9 mouse cellular contexts compared by ENCODE assay signal in genomic region chr11:75054184-75054877, GRCm38 (mm10).
DNase-seq lines count a peak whose midpoint lies in the region; ATAC-seq and TF ChIP-seq lines count a peak whose summit lies in the region.
"Had no signal": no experiment of that assay in that cellular context is flagged by ENCODE, and none has a peak within 500 bp of the region (broad histone marks: within the 10 kb centered on the region; RNA-seq: fewer than 3 reads in every experiment).

No protein-coding gene starts in this region.

- DNase-seq in liver, adult 2 months (ENCODE audit: extremely low read depth, low read depth, low spot score) = peak; percentile 32
- no peak for DNase-seq in liver
- DNase-seq in heart, adult 18-20 months = peak; percentile 70 to 84
- DNase-seq in kidney, postnatal 14 days = peak; percentile 45
- no peak for DNase-seq in gastrocnemius, postnatal 25 days
- no peak for DNase-seq in midbrain, embryonic 14.5 days
- no peak for DNase-seq in spleen, adult 12 weeks (ENCODE audit: low spot score)
- DNase-seq: retina, postnatal 1 day had no signal

- TF ChIP-seq POLR2A in liver, adult 2 months (IDR thresholded peaks at IDR 0.05; ENCODE audit: extremely low read depth, insufficient read depth, low read length) = no peak
- no peak for TF ChIP-seq POLR2A in small intestine, adult 2 months (IDR thresholded peaks at IDR 0.05; ENCODE audit: low read depth, low read length)

- TF ChIP-seq CTCF in liver, adult 2 months (IDR thresholded peaks at IDR 0.05; ENCODE audit: low read depth, low read length) = no peak
- TF ChIP-seq CTCF in small intestine, adult 2 months (IDR thresholded peaks at IDR 0.05; ENCODE audit: extremely low read depth, insufficient read length, insufficient replicate concordance, low read depth, low read length) = no peak

- no peaks in the 10 kb centered on the region for H3K27me3 ChIP-seq in liver, adult 2 months (ENCODE audit: control insufficient read depth, insufficient read depth, low read length)
- no peaks in the 10 kb centered on the region for H3K27me3 ChIP-seq in small intestine, adult 2 months (ENCODE audit: control insufficient read depth, insufficient read depth, low read length)
- H3K27me3 ChIP-seq in midbrain, embryonic 14.5 days (ENCODE audit: control insufficient read depth, insufficient read depth, low read length) = no peaks in the 10 kb centered on the region

- H3K4me1 ChIP-seq in liver, adult 2 months (ENCODE audit: control insufficient read depth, insufficient read depth, low read length) = peaks cover 26% of the 10 kb centered on the region
- H3K4me1 ChIP-seq in small intestine, adult 2 months (ENCODE audit: control insufficient read depth, insufficient read depth, insufficient read length, low read length) = peaks cover 14% of the 10 kb centered on the region; the same call in 1 of the 2 replicates
- no peaks in the 10 kb centered on the region for H3K4me1 ChIP-seq in midbrain, embryonic 14.5 days (ENCODE audit: control insufficient read depth, insufficient read depth, low read length)

- H3K9ac ChIP-seq in liver, adult 2 months (ENCODE audit: low read depth, low read length) = no peak overlapping the region
- no peak overlapping the region for H3K9ac ChIP-seq in midbrain, embryonic 14.5 days (replicated peaks; ENCODE audit: low read length)

- ATAC-seq in midbrain, embryonic 14.5 days (ENCODE audit: low FRiP score, low TSS enrichment) = no peak

- 68% methylated on average over 5 of the region's 5 CpGs for WGBS in liver, adult 2 months
- WGBS in small intestine, adult 2 months = 69% methylated on average over 5 of the region's 5 CpGs
- WGBS in midbrain, embryonic 14.5 days = 82% methylated on average over 5 of the region's 5 CpGs

- H3K4me3 ChIP-seq in liver, adult 2 months (ENCODE audit: insufficient read depth, low read depth, low read length) = no peak overlapping the region
- H3K4me3 ChIP-seq in small intestine, adult 2 months (ENCODE audit: low read depth, low read length) = no peak overlapping the region
- no peak overlapping the region for H3K4me3 ChIP-seq in midbrain, embryonic 14.5 days (replicated peaks; ENCODE audit: low read depth, low read length)

- H3K36me3 ChIP-seq in liver, adult 2 months (ENCODE audit: control insufficient read depth, insufficient read depth, low read length) = peaks cover 15% of the 10 kb centered on the region
- H3K36me3 ChIP-seq in small intestine, adult 2 months (ENCODE audit: control insufficient read depth, insufficient read depth, low read length) = peaks cover 9% of the 10 kb centered on the region
- H3K36me3 ChIP-seq in midbrain, embryonic 14.5 days (ENCODE audit: control insufficient read depth, insufficient read depth, low read length) = peaks cover 36% of the 10 kb centered on the region

- H3K4me2 ChIP-seq in midbrain, embryonic 14.5 days (ENCODE audit: low read length) = no peak overlapping the region

- H3K9me3 ChIP-seq in midbrain, embryonic 14.5 days (ENCODE audit: control insufficient read depth, low read length) = no peaks in the 10 kb centered on the region

- no peaks in the 10 kb centered on the region for H3K79me2 ChIP-seq in liver, adult 2 months (ENCODE audit: control insufficient read depth, insufficient read depth, low read length)

- H3K27ac ChIP-seq in liver, adult 2 months (replicated peaks; ENCODE audit: insufficient read depth, low read depth, low read length) = peak overlapping the region; percentile 67
- H3K27ac ChIP-seq in small intestine, adult 2 months (ENCODE audit: insufficient read depth, low read depth, low read length) = peak overlapping the region; percentile 41
- no peak overlapping the region for H3K27ac ChIP-seq in midbrain, embryonic 14.5 days (replicated peaks; ENCODE audit: low read depth, low read length)

Comparison
In these comparisons a context has a peak if more than half of its experiments do, and no peak if none do; other contexts are left out.
1. DNase-seq: peak in liver, adult 2 months (single experiment), heart, adult 18-20 months (2 of 2) and kidney, postnatal 14 days (single experiment); none in liver (single experiment), gastrocnemius, postnatal 25 days (single experiment), midbrain, embryonic 14.5 days (single experiment) and spleen, adult 12 weeks (single experiment).